Mouse (Mus musculus) limb, embryonic 13.5 days (tissue): ENCODE data around the gene Foxd2. TPM values are rescaled to one million over a fixed set of nuclear protein-coding genes. Genes with fewer than 3 reads are reported as not detected.

ENCODE experiments used
- ATAC-seq: fragments of 200-750 bp; cut with Nextera tagmentation; 2 replicates; pipeline ENCODE4 v1.8.0; 2017; ENCODE audit warnings: low read depth, moderate number of reproducible peaks, moderate TSS enrichment; ENCODE audit not compliant: low FRiP score
- H3K27ac ChIP-seq: fragments of 300-500 bp; sonication (generic); 2 replicates; pipeline ENCODE4 v1.5.1; 2015; ENCODE audit warnings: inconsistent platforms, mild to moderate bottlenecking, moderate library complexity
- H3K27me3 ChIP-seq: fragments of 300-500 bp; sonication (generic); 2 replicates; pipeline ENCODE4 v1.6.1; 2015; ENCODE audit warnings: mild to moderate bottlenecking, inconsistent platforms
- H3K36me3 ChIP-seq: fragments of 300-500 bp; sonication (generic); 2 replicates; pipeline ENCODE4 v1.6.1; 2015; ENCODE audit warnings: inconsistent platforms, mild to moderate bottlenecking, moderate library complexity
- H3K4me1 ChIP-seq: fragments of 300-500 bp; sonication (generic); 2 replicates; pipeline ENCODE4 v1.6.1; 2015; ENCODE audit warnings: inconsistent platforms
- H3K4me2 ChIP-seq: fragments of 300-500 bp; sonication (generic); replicated peaks from 2 replicates; pipeline ENCODE4 v1.6.1; 2015; ENCODE audit warnings: inconsistent platforms, mild to moderate bottlenecking, moderate library complexity
- H3K4me3 ChIP-seq: fragments of 300-500 bp; sonication (generic); 2 replicates; pipeline ENCODE4 v1.5.1; 2015; ENCODE audit warnings: moderate library complexity, mild to moderate bottlenecking, inconsistent platforms
- H3K9ac ChIP-seq: fragments of 300-500 bp; sonication (generic); 2 replicates; pipeline ENCODE4 v1.6.1; 2015; ENCODE audit warnings: mild to moderate bottlenecking, inconsistent platforms
- H3K9me3 ChIP-seq: fragments of 300-500 bp; sonication (generic); 2 replicates; pipeline ENCODE4 v1.6.1; 2016; ENCODE audit warnings: inconsistent platforms
- WGBS: fragments of 180-500 bp; shearing (Covaris S2); methylation state at CpG from one replicate; pipeline ENCODE4 v1.1.7; 2015; 5-methylcytosine and 5-hydroxymethylcytosine counted together
- polyA plus RNA-seq: library from polyadenylated mRNA; unstranded; fragments of >200 nt; fragmentation: Nextera tagmentation; extraction: Ambion mirVana; gene quantifications from 2 replicates; pipeline ENCODE4 v1.2.1, GENCODE M21; 2015

Gene Foxd2
- polyA plus RNA-seq, 1 experiment from 2014 or later, result 1.3 TPM

DNA sequence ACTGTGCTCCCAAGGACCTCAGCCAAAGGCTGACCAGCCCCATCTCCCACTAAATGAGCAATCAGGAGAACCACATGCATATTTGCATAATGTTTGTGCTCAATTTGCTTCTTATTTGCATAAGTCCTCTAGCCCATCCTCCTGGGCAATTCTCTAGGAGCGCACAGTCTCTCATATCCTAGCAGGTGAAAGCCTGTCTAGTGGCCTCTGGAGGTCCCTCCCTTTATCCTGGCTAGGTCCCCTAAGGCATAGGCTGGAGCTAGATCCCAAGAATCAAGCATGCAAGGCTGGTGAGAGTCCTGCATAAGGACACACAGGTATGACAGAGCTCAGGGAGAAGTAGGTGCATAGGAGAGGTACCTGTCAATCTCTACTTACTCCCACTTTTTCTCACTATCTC lies 26.4 kb downstream of the Foxd2 start:
- H3K4me2 ChIP-seq, result no peak overlapping the region
- H3K27me3 ChIP-seq, result peaks cover 40% of the 10 kb centered on the region
- H3K27ac ChIP-seq, result no peak overlapping the region
- H3K9me3 ChIP-seq, result no peaks in the 10 kb centered on the region
- H3K4me1 ChIP-seq, result no peaks in the 10 kb centered on the region
- 95% methylated on average over 1 of the region's 1 CpGs for WGBS
- no peak overlapping the region for H3K4me3 ChIP-seq
- no peaks in the 10 kb centered on the region for H3K36me3 ChIP-seq
- ATAC-seq, result no peak
- H3K9ac ChIP-seq, result no peak overlapping the region

DNA sequence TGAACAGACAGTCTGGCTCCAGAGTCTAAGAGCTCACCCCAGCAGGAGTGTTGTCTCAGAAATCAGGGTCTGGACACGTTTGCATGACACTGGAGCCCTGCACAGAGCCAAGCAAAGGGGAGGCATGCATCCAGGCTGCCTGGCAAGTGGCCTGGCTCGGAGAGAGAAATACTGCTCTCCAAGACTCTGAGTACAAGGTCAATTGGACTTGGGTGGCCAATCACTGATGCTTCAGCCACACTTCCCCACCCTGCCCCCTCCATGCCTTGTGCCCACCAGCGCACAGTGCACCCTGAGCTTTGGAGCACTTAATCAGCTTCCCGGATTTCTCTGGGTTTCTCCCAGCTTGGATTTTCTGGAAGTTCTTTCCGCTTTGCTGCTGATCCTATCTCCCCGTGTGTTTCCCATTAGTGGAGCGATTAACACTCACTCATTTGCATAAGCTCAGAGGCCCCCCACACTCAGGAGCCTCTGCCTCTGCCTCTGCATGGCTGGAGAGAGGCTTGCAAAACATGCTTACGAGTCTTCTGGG lies 32.2 kb downstream of the Foxd2 start:
- peaks cover 31% of the 10 kb centered on the region for H3K27me3 ChIP-seq
- ATAC-seq, result no peak
- no peaks in the 10 kb centered on the region for H3K9me3 ChIP-seq
- 21% methylated on average over 8 of the region's 8 CpGs for WGBS
- H3K4me1 ChIP-seq, result no peaks in the 10 kb centered on the region; the same call in 1 of the 2 replicates
- H3K9ac ChIP-seq, result no peak overlapping the region
- H3K4me2 ChIP-seq, result no peak overlapping the region
- no peaks in the 10 kb centered on the region for H3K36me3 ChIP-seq
- no peak overlapping the region for H3K27ac ChIP-seq
- no peak overlapping the region for H3K4me3 ChIP-seq

DNA sequence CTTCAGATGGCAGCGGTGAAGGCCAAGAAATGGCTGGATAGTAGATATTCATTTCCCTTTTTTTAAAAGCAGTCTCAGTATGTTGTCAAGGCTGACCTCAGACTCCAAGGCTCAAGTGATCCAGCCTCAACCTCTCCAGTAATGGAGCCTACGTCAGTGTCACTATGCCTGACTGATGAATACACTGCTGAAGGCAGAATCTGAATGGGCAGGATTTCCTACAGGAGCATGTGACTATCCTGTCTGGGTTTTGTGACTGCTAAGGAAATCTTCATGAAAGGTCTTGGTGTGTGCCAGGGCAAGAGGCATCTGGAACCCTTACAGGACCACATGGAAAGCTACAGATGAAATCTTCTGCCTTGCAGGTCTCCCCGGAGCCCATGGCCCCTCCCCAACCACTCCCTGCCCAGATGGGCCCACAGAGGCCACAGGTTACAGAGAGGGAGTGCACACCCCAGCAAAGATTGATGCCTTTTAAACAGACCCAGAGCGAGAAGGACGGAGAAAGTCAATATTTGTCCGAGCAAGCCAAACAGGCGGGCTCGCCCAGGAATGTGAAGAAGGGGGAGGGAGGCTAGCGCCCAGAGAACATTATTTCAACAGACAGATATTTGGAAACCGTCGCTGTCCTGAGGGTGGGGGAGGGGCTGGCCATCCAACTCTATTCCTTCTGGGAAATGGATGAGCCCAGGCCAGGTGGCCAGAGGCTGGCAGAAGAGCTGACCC lies 38.7 kb downstream of the Foxd2 start:
- Histone ChIP-seq H3K27me3 (peaks cover 45% of the 10 kb centered on the region), H3K4me1 (no peaks in the 10 kb centered on the region), H3K9ac (no peak overlapping the region), H3K4me3 (no peak overlapping the region), H3K4me2 (no peak overlapping the region), H3K27ac (no peak overlapping the region), H3K36me3 (no peaks in the 10 kb centered on the region), H3K9me3 (no peaks in the 10 kb centered on the region)
- 49% methylated on average over 11 of the region's 11 CpGs for whole genome bisulfite sequencing
- no peak for ATAC-seq

DNA sequence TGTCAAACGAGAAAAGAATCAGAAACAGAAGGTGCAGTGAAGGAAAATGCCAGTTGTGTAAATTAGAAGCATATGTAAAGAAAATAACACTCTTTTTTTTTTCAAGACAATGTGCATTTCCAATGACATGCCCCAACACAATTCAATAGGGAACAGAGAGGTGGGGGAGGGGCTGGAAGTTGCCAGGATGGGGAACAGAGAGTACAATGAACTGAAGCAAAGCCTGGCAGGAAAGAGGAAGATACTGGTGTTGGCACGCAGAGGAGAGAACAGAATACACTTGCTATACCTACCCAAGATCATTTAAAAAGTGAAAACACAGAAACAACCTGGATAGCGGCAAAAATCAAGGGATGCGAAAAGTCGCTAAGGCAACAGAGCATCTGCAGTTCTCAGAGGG lies 45.5 kb downstream of the Foxd2 start:
- no peaks in the 10 kb centered on the region for H3K36me3 ChIP-seq
- H3K4me1 ChIP-seq, result peaks cover 5% of the 10 kb centered on the region; the same call in 1 of the 2 replicates
- 68% methylated on average over 5 of the region's 5 CpGs for WGBS
- no peak overlapping the region for H3K4me2 ChIP-seq
- H3K9me3 ChIP-seq, result no peaks in the 10 kb centered on the region
- no peak overlapping the region for H3K27ac ChIP-seq
- H3K9ac ChIP-seq, result no peak overlapping the region
- ATAC-seq, result no peak
- H3K4me3 ChIP-seq, result no peak overlapping the region
- H3K27me3 ChIP-seq, result peaks cover 44% of the 10 kb centered on the region

DNA sequence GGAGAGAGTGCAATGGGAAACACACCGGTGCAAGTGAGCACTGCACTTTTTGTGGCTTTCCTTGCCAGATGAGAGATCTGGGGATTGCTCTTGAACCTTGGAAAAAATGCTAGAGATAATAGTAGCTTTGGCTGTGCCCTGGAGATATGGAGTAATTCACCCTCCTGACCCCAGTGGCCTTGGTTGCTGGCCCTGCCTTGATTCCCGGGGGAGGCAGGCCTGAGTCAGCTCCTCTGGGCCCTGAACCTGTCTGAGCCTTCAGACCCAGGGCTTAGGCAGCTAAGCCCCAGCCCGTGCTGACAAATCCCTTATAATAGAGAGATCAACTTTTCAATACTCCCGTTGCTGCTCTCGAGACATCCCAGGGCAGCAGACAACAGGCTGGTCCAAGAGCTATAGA lies 50.2 kb downstream of the Foxd2 start:
- Histone ChIP-seq H3K36me3 (no peaks in the 10 kb centered on the region), H3K4me3 (no peak overlapping the region), H3K27ac (no peak overlapping the region), H3K27me3 (peaks cover 40% of the 10 kb centered on the region), H3K4me2 (no peak overlapping the region), H3K9ac (no peak overlapping the region), H3K9me3 (no peaks in the 10 kb centered on the region), H3K4me1 (peaks cover 14% of the 10 kb centered on the region)
- no peak for ATAC-seq
- WGBS, result 53% methylated on average over 5 of the region's 5 CpGs

Other genes with a start within 250 kb of the Foxd2 start
- gene Gm12830, start 87.2 kb downstream of the Foxd2 start, polyA plus RNA-seq, result not detected in 2 replicates
- not detected in 2 replicates for gene Foxe3, start 17.1 kb upstream of the Foxd2 start, polyA plus RNA-seq
- gene Cmpk1, start 78.4 kb upstream of the Foxd2 start, polyA plus RNA-seq, result 93.2 and 93.8 TPM in 2 replicates
- gene Stil, start 91.3 kb upstream of the Foxd2 start, polyA plus RNA-seq, result 10.7 and 11.8 TPM in 2 replicates
- 1.3 and 1.6 TPM in 2 replicates for gene Tal1, start 147.6 kb upstream of the Foxd2 start, polyA plus RNA-seq
- 6.9 and 8.6 TPM in 2 replicates for gene Pdzk1ip1, start 179.8 kb upstream of the Foxd2 start, polyA plus RNA-seq
- gene Cyp4x1, start 225.4 kb upstream of the Foxd2 start, polyA plus RNA-seq, result 0.09 TPM in 1 of 2 replicates, not detected in the other